Comparison of ENCODE assay signal across 12 mouse cellular contexts in the genomic region with DNA sequence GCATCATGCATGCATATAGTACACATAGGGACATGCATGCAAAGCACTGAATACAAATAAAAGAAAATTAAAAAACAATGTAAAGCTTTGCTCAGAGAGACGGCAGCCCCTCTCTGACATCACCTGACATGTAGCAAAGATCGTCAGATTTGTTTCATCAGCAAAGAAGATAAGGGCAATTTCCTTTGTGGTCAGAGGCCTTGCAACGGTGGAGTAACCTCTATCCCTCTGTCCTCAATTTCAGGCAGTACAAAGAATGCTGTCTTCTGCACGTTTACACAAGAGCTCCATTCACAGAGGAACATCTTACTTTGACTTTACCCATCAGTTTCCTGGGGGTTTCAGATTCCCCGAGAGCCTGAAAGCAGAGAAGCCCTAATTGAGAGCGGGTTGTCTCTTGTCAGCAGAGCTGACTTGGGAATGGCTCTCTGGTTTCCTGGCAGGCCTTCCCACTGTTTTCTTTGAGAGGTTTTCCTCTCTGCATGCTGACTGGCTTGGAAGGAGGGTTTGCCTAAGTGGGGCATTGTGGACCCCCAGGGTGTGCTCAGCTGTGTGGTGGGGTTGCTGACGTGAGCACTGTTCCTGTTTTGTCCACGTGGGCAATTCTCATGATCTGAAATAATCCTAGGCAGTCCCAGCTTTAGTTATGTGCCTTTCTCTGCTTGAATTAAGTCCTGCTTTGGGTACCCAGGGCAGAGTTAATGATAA.
A peak's percentile ranks its signal among the peaks of the same experiment; 100 is the strongest.
DNase-seq lines count a peak whose midpoint lies in the region; ATAC-seq and TF ChIP-seq lines count a peak whose summit lies in the region.
"Had no signal": no experiment of that assay in that cellular context is flagged by ENCODE, and none has a peak within 500 bp of the region (broad histone marks: within the 10 kb centered on the region; RNA-seq: fewer than 3 reads in every experiment).

No protein-coding gene starts in this region.

- peak overlapping the region; percentile 5 for H3K27ac ChIP-seq in forebrain, embryonic 10.5 days
- H3K27ac ChIP-seq in forebrain, embryonic 13.5 days = no peak overlapping the region
- no peak overlapping the region for H3K27ac ChIP-seq in MEL (ENCODE audit: control insufficient read depth, low read depth, low read length)
- 0 out of 2 replicates have a peak overlapping the region, but pooled peaks have one; percentile 23 for H3K27ac ChIP-seq in intestine, postnatal 0 days (ENCODE audit: low read depth, low read length)

- H3K27me3 ChIP-seq in forebrain, embryonic 10.5 days (ENCODE audit: poor library complexity, severe bottlenecking) = no peaks in the 10 kb centered on the region
- H3K27me3 ChIP-seq in forebrain, embryonic 13.5 days = no peaks in the 10 kb centered on the region
- peaks cover 0 to 4% of the 10 kb centered on the region in 2 experiments; a peak in 1 of 4 replicates for H3K27me3 ChIP-seq in MEL (ENCODE audit: control insufficient read depth in 1 of 2, insufficient read depth in 2 of 2, low read length in 2 of 2)
- no peaks in the 10 kb centered on the region for H3K27me3 ChIP-seq in intestine, postnatal 0 days (replicated peaks; ENCODE audit: control insufficient read depth, insufficient read depth, low read length)

- TF ChIP-seq CTCF in MEL (IDR thresholded peaks at IDR 0.05 in 2 of 3, conservative IDR thresholded peaks at IDR 0.05 in 1 of 3; ENCODE audit: control insufficient read depth in 1 of 3, insufficient read depth in 1 of 3, low read depth in 2 of 3, low read length in 3 of 3, poor library complexity in 1 of 3, severe bottlenecking in 1 of 3) = no peak
- TF ChIP-seq CTCF in intestine, postnatal 0 days (IDR thresholded peaks at IDR 0.05; ENCODE audit: low read depth) = no peak

- TF ChIP-seq POLR2A in MEL (IDR thresholded peaks at IDR 0.05; ENCODE audit: control insufficient read depth in 1 of 2, insufficient read depth in 1 of 2, low read depth in 1 of 2, low read length in 2 of 2, poor library complexity in 1 of 2) = no peak

- H3K9me3 ChIP-seq in forebrain, embryonic 10.5 days = no peaks in the 10 kb centered on the region; the same call in 1 of the 2 replicates
- no peaks in the 10 kb centered on the region for H3K9me3 ChIP-seq in forebrain, embryonic 13.5 days (replicated peaks)
- no peaks in the 10 kb centered on the region for H3K9me3 ChIP-seq in MEL (replicated peaks; ENCODE audit: insufficient read depth, low read length)
- H3K9me3 ChIP-seq in intestine, postnatal 0 days (ENCODE audit: control insufficient read depth) = no peaks in the 10 kb centered on the region

- H3K9ac ChIP-seq in forebrain, embryonic 13.5 days = no peak overlapping the region
- no peak overlapping the region for H3K9ac ChIP-seq in MEL (ENCODE audit: control insufficient read depth, low read depth, low read length, poor library complexity, severe bottlenecking)
- no peak overlapping the region for H3K9ac ChIP-seq in intestine, postnatal 0 days (ENCODE audit: low read depth, low read length)

- no peak for ATAC-seq in forebrain, embryonic 13.5 days
- ATAC-seq in intestine, postnatal 0 days = no peak
- no peak for ATAC-seq in frontal cortex, adult (ENCODE audit: low TSS enrichment)
- ATAC-seq: lung, postnatal 0 days had no signal

- WGBS in forebrain, embryonic 10.5 days = 40% methylated on average over 8 of the region's 8 CpGs
- 37% methylated on average over 8 of the region's 8 CpGs for WGBS in forebrain, embryonic 13.5 days
- WGBS in intestine, postnatal 0 days = 44% methylated on average over 8 of the region's 8 CpGs

- no peak overlapping the region for H3K4me3 ChIP-seq in forebrain, embryonic 10.5 days
- no peak overlapping the region for H3K4me3 ChIP-seq in forebrain, embryonic 13.5 days
- H3K4me3 ChIP-seq in MEL (ENCODE audit: control insufficient read depth in 1 of 2, insufficient read depth in 1 of 2, low read depth in 2 of 2, low read length in 2 of 2) = no peak overlapping the region
- H3K4me3 ChIP-seq in intestine, postnatal 0 days (ENCODE audit: low read depth, low read length) = no peak overlapping the region

- H3K36me3 ChIP-seq in forebrain, embryonic 10.5 days (replicated peaks) = peaks cover 21% of the 10 kb centered on the region
- H3K36me3 ChIP-seq in forebrain, embryonic 13.5 days (ENCODE audit: poor library complexity, severe bottlenecking) = peaks cover 4% of the 10 kb centered on the region; the same call in 1 of the 2 replicates
- H3K36me3 ChIP-seq in MEL (ENCODE audit: control insufficient read depth in 1 of 2, insufficient read depth in 2 of 2, low read length in 2 of 2) = peaks cover 0 to 3% of the 10 kb centered on the region in 2 experiments; a peak in 1 of 4 replicates
- peaks cover 66% of the 10 kb centered on the region for H3K36me3 ChIP-seq in intestine, postnatal 0 days (ENCODE audit: control insufficient read depth, insufficient read depth)

- intact Hi-C loops in left cerebral cortex, postnatal 25 days (cut with DNase I) = no loop called here
- intact Hi-C loops in heart, postnatal 25 days (cut with DNase I) = no loop called here

- H3K4me2 ChIP-seq in forebrain, embryonic 13.5 days = no peak overlapping the region
- H3K4me2 ChIP-seq in intestine, postnatal 0 days (replicated peaks; ENCODE audit: low read depth) = no peak overlapping the region
- H3K4me2 ChIP-seq: heart, embryonic 11.5 days had no signal

- no peak for TF ChIP-seq EP300 in MEL (IDR thresholded peaks at IDR 0.05; ENCODE audit: low read depth in 1 of 2, low read length in 2 of 2)

- H3K79me2 ChIP-seq in MEL (ENCODE audit: control insufficient read depth, insufficient read depth, low read length, poor library complexity) = no peaks in the 10 kb centered on the region

- DNase-seq in forebrain, embryonic 10.5 days (ENCODE audit: extremely low spot score, low spot score) = no peak
- peak; percentile 9 for DNase-seq in MEL (ENCODE audit: low read depth, low spot score)
- peak; percentile 20 for DNase-seq in embryo, embryonic 9.5 days (ENCODE audit: extremely low spot score)
- no peak for DNase-seq in left cerebral cortex, postnatal 25 days (ENCODE audit: low spot score in 2 of 2)
- no peak for DNase-seq in heart, postnatal 25 days (ENCODE audit: low spot score)
- DNase-seq: layer of hippocampus, adult 9-11 months; right cerebral cortex, postnatal 14 days had no signal

- no peak for TF ChIP-seq RAD21 in MEL (IDR thresholded peaks at IDR 0.05; ENCODE audit: low read depth, low read length)

- peaks cover 19% of the 10 kb centered on the region for H3K4me1 ChIP-seq in forebrain, embryonic 10.5 days
- no peaks in the 10 kb centered on the region for H3K4me1 ChIP-seq in forebrain, embryonic 13.5 days
- peaks cover 0 to 3% of the 10 kb centered on the region in 2 experiments; a peak in 2 of 4 replicates for H3K4me1 ChIP-seq in MEL (ENCODE audit: control insufficient read depth in 1 of 2, insufficient read depth in 2 of 2, low read length in 2 of 2)
- H3K4me1 ChIP-seq in intestine, postnatal 0 days (replicated peaks; ENCODE audit: control insufficient read depth, insufficient read depth, low read length) = no peaks in the 10 kb centered on the region

TF ChIP-seq in MEL, 35 proteins besides CTCF, POLR2A, EP300 and RAD21:
- TF ChIP-seq MEF2A (IDR thresholded peaks at IDR 0.05; ENCODE audit: extremely low read depth, insufficient replicate concordance, low read depth, low read length, poor library complexity, severe bottlenecking) = no peak
- no peak for TF ChIP-seq MAFK (IDR thresholded peaks at IDR 0.05; ENCODE audit: borderline replicate concordance, low read depth, low read length)
- no peak for TF ChIP-seq CHD2 (IDR thresholded peaks at IDR 0.05; ENCODE audit: low read length)
- TF ChIP-seq ZMIZ1 (IDR thresholded peaks at IDR 0.05; ENCODE audit: low read depth, low read length) = no peak
- TF ChIP-seq RCOR1 (IDR thresholded peaks at IDR 0.05; ENCODE audit: low read depth, low read length) = no peak
- TF ChIP-seq ZNF384 (IDR thresholded peaks at IDR 0.05; ENCODE audit: low read depth, low read length) = no peak
- no peak for TF ChIP-seq CHD1 (IDR thresholded peaks at IDR 0.05; ENCODE audit: low read depth, low read length)
- TF ChIP-seq GABPA (IDR thresholded peaks at IDR 0.05; ENCODE audit: low read depth, low read length) = no peak
- no peak for TF ChIP-seq TBP (IDR thresholded peaks at IDR 0.05; ENCODE audit: low read depth, low read length)
- TF ChIP-seq ZKSCAN1 (IDR thresholded peaks at IDR 0.05; ENCODE audit: low read depth, low read length) = no peak
- TF ChIP-seq BHLHE40 (IDR thresholded peaks at IDR 0.05; ENCODE audit: borderline replicate concordance, low read depth, low read length) = no peak
- no peak for TF ChIP-seq ETS1 (IDR thresholded peaks at IDR 0.05; ENCODE audit: low read depth, low read length)
- no peak for TF ChIP-seq MAX (IDR thresholded peaks at IDR 0.05; ENCODE audit: low read length)
- TF ChIP-seq MYB (IDR thresholded peaks at IDR 0.05; ENCODE audit: low read depth, low read length) = no peak
- no peak for TF ChIP-seq E2F4 (IDR thresholded peaks at IDR 0.05; ENCODE audit: borderline replicate concordance, low read depth, low read length)
- TF ChIP-seq KAT2A (conservative IDR thresholded peaks at IDR 0.05; ENCODE audit: low read depth, low read length) = no peak
- no peak for TF ChIP-seq ZC3H11A (IDR thresholded peaks at IDR 0.05; ENCODE audit: low read depth, low read length)
- no peak for TF ChIP-seq TCF12 (IDR thresholded peaks at IDR 0.05; ENCODE audit: low read depth, low read length)
- TF ChIP-seq GATA1 (IDR thresholded peaks at IDR 0.05; ENCODE audit: low read depth, low read length) = no peak
- TF ChIP-seq UBTF (IDR thresholded peaks at IDR 0.05; ENCODE audit: borderline replicate concordance, insufficient read depth, low read depth, low read length) = no peak

Comparison
In these comparisons a context has a peak if more than half of its experiments do, and no peak if none do; other contexts are left out.
1. H3K27ac ChIP-seq: peak in forebrain, embryonic 10.5 days (single experiment) and intestine, postnatal 0 days (single experiment); none in forebrain, embryonic 13.5 days (single experiment) and MEL (single experiment).
2. DNase-seq: peak in MEL (single experiment) and embryo, embryonic 9.5 days (single experiment); none in forebrain, embryonic 10.5 days (single experiment), left cerebral cortex, postnatal 25 days (0 of 2) and heart, postnatal 25 days (single experiment).